14 mouse cellular contexts compared by ENCODE assay signal in the genomic region with DNA sequence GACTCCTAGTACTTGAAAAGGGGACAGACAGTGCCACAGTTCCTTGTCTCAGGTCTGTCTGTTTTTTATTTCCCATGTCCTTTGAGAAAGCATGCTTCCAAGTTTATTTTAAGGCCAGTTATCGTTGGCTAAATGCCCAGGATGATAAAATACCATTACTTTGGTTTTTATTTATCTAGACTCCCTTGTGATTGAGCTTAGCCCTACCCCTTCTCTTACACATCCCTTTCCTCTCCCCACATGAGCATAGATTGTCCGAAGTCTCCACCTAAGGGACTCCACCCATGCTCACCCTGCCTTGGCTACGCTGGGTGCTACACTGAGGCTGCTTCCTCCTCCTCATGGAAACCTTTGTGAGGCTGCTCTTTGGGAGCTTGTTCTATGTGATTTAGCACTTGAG.
DNase-seq lines count a peak whose midpoint lies in the region; ATAC-seq and TF ChIP-seq lines count a peak whose summit lies in the region.
"Had no signal": no experiment of that assay in that cellular context is flagged by ENCODE, and none has a peak within 500 bp of the region (broad histone marks: within the 10 kb centered on the region; RNA-seq: fewer than 3 reads in every experiment).

No protein-coding gene starts in this region.

- peaks cover 27% of the 10 kb centered on the region for H3K4me1 ChIP-seq in lung, adult 2 months (ENCODE audit: control insufficient read depth, insufficient read depth, low read length)
- peaks cover 33 to 63% of the 10 kb centered on the region in 2 experiments for H3K4me1 ChIP-seq in heart, embryonic 14.5 days (ENCODE audit: control insufficient read depth in 2 of 2, insufficient read depth in 2 of 2, low read length in 2 of 2)

- H3K36me3 ChIP-seq in heart, embryonic 14.5 days (ENCODE audit: control insufficient read depth, insufficient read depth, low read length), result no peaks in the 10 kb centered on the region; the same call in 1 of the 2 replicates

- H3K9me3 ChIP-seq in heart, embryonic 14.5 days (ENCODE audit: control insufficient read depth, low read length), result no peaks in the 10 kb centered on the region
- H3K9me3 ChIP-seq: hindbrain, embryonic 10.5 days; limb, embryonic 13.5 days had no signal

- peak; percentile 63 for DNase-seq in heart, adult 8-10 months (ENCODE audit: low spot score)
- DNase-seq in heart, postnatal 4 days, result no peak
- DNase-seq in lung, adult 18-20 months, result peak; percentile 28 to 53
- no peak for DNase-seq in lung, adult 2 months
- DNase-seq in lung, postnatal 36 days, result peak; percentile 59
- DNase-seq in adrenal gland, adult 18-20 months (ENCODE audit: low spot score in 2 of 2), result no peak
- DNase-seq: adrenal gland, postnatal 14 days; cerebellum, adult 8-10 months; gastrocnemius, adult 2 months; kidney, postnatal 4 days; right cerebral cortex, postnatal 14 days had no signal

- H3K9ac ChIP-seq in heart, embryonic 14.5 days (ENCODE audit: low read length), result no peak overlapping the region
- H3K9ac ChIP-seq: limb, embryonic 13.5 days had no signal

- H3K27ac ChIP-seq in heart, embryonic 14.5 days (replicated peaks in 1 of 2; ENCODE audit: control insufficient read depth in 1 of 2, insufficient read depth in 1 of 2, low read depth in 2 of 2, low read length in 2 of 2), result peak overlapping the region; percentile 35 to 82
- H3K27ac ChIP-seq: hindbrain, embryonic 10.5 days; limb, embryonic 13.5 days had no signal

- H3K4me3 ChIP-seq in lung, adult 2 months (replicated peaks; ENCODE audit: extremely low read depth, low read depth, low read length), result no peak overlapping the region
- H3K4me3 ChIP-seq in heart, embryonic 14.5 days (ENCODE audit: control insufficient read depth in 1 of 2, insufficient read depth in 1 of 2, low read depth in 1 of 2, low read length in 2 of 2), result no peak overlapping the region
- H3K4me3 ChIP-seq: gastrocnemius, adult 2 months; hindbrain, embryonic 10.5 days; limb, embryonic 13.5 days had no signal

- WGBS in lung, adult 2 months, result 38% methylated on average over 3 of the region's 3 CpGs
- WGBS in heart, embryonic 14.5 days, result 7% methylated on average over 3 of the region's 3 CpGs

- no peak for ATAC-seq in heart, embryonic 14.5 days (ENCODE audit: insufficient number of reproducible peaks, insufficient read depth, low FRiP score, low read depth)

- peak overlapping the region; percentile 44 for H3K4me2 ChIP-seq in heart, embryonic 14.5 days (ENCODE audit: low read length)
- H3K4me2 ChIP-seq: limb, embryonic 13.5 days had no signal

- TF ChIP-seq POLR2A in lung, adult 2 months (IDR thresholded peaks at IDR 0.05; ENCODE audit: borderline replicate concordance, extremely low read depth, low read depth, low read length), result no peak

- no peak for TF ChIP-seq CTCF in lung, adult 2 months (IDR thresholded peaks at IDR 0.05; ENCODE audit: insufficient read depth, low read length)

- H3K27me3 ChIP-seq in heart, embryonic 14.5 days (ENCODE audit: control insufficient read depth, insufficient read depth, low read length), result no peaks in the 10 kb centered on the region
- H3K27me3 ChIP-seq: limb, embryonic 13.5 days had no signal

Comparison
In these comparisons a context has a peak if more than half of its experiments do, and no peak if none do; other contexts are left out.
1. DNase-seq: peak in heart, adult 8-10 months (single experiment), lung, adult 18-20 months (2 of 2) and lung, postnatal 36 days (single experiment); none in heart, postnatal 4 days (single experiment), lung, adult 2 months (single experiment) and adrenal gland, adult 18-20 months (0 of 2).